Mouse (Mus musculus) small intestine, adult 2 months (tissue): Measurements from ENCODE around the gene Gm10197.

Experiments
- CTCF ChIP-seq: fragments of 200-500 bp; IDR thresholded peaks from 2 replicates; pipeline ENCODE4 v1.5.1; 2012; ENCODE audit warnings: low read depth, mild to moderate bottlenecking, control low read depth, inconsistent platforms, low read length, moderate library complexity, mixed read lengths; ENCODE audit not compliant: insufficient replicate concordance, insufficient read length; ENCODE audit errors: extremely low read depth
- POLR2A ChIP-seq: fragments of 200-500 bp; IDR thresholded peaks from 2 replicates; pipeline ENCODE4 v1.6.1; 2012; ENCODE audit warnings: low read depth, mild to moderate bottlenecking, control low read depth, inconsistent platforms, low read length, moderate library complexity

DNA sequence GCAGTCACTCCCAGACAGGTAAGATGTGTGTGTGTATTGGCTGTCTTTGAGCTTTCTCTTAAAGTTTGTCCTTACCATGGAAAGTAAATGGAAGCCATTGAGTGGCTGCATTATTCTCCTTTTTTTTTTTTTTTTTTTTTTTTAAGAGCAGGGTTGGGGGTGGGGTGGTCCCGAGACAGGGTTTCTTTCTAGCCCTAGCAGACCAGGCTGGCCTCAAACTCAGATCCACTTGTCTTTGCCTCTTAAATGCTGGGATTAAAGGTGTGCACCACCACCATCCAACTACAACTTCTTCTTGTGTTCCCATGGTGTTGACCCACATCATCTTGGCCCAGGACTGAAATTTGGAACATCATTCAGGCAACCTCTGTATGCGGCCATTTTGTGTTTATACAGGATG is 2.0 kb upstream of the Gm10197 start:
- TF ChIP-seq POLR2A = no peak
- no peak for TF ChIP-seq CTCF
